Mouse (Mus musculus) heart, adult 9 months (tissue): ENCODE results near the gene Nfib.
A peak's percentile ranks its signal among the peaks of the same experiment; 100 is the strongest.

Source experiments
- DNase-seq, 2 experiments: peaks; one replicate each; pipeline ENCODE4 v3.0.0; 2022; ENCODE audit warnings: low spot score in 2 of 2

Gene Nfib

GRCm38 (mm10) chr4:82542656-82543397, 162.7 kb downstream of the Nfib start:
- DNase-seq: no peak

GRCm38 (mm10) chr4:82541894-82542510, 163.5 kb downstream of the Nfib start:
- peak; percentile 65 to 86 for DNase-seq

- DNase-seq: no peak
Measured at GRCm38 (mm10) chr4:82540466-82540990, 165.0 kb downstream of the Nfib start.

GRCm38 (mm10) chr4:82540048-82540410, 165.5 kb downstream of the Nfib start:
- DNase-seq: peak in 1 of 2 experiments; percentile 20

GRCm38 (mm10) chr4:82539406-82540047, 166.0 kb downstream of the Nfib start:
- DNase-seq: peak in 1 of 2 experiments; percentile 35

GRCm38 (mm10) chr4:82538815-82539214, 166.7 kb downstream of the Nfib start:
- DNase-seq: peak in 1 of 2 experiments; percentile 23

- peak in 1 of 2 experiments; percentile 51 for DNase-seq
Measured at GRCm38 (mm10) chr4:82538069-82538811, 167.3 kb downstream of the Nfib start.

- peak; percentile 41 to 64 for DNase-seq
Measured at GRCm38 (mm10) chr4:82537279-82537967, 168.1 kb downstream of the Nfib start.

- DNase-seq: no peak
Measured at GRCm38 (mm10) chr4:82536435-82537278, 168.9 kb downstream of the Nfib start.

- no peak for DNase-seq
Measured at GRCm38 (mm10) chr4:82535606-82536434, 169.7 kb downstream of the Nfib start.

GRCm38 (mm10) chr4:82533231-82533630, 172.3 kb downstream of the Nfib start:
- DNase-seq: no peak

GRCm38 (mm10) chr4:82532443-82533191, 172.9 kb downstream of the Nfib start:
- peak in 1 of 2 experiments; percentile 34 for DNase-seq

GRCm38 (mm10) chr4:82531977-82532376, 173.6 kb downstream of the Nfib start:
- no peak for DNase-seq

GRCm38 (mm10) chr4:82530875-82531353, 174.6 kb downstream of the Nfib start:
- peak; percentile 84 to 87 for DNase-seq

- DNase-seq: no peak
Measured at GRCm38 (mm10) chr4:82528978-82529377, 176.6 kb downstream of the Nfib start.

GRCm38 (mm10) chr4:82519935-82520334, 185.6 kb downstream of the Nfib start:
- DNase-seq: no peak

GRCm38 (mm10) chr4:82518132-82518531, 187.4 kb downstream of the Nfib start:
- DNase-seq: no peak

GRCm38 (mm10) chr4:82517311-82517710, 188.2 kb downstream of the Nfib start:
- no peak for DNase-seq
